Mouse (Mus musculus) CH12F3 (cell line): ENCODE measurements at regions not wholly inside any gene's neighbourhood (a gene's known extent, or its start where the extent isn't known, plus 50 kb on each side); places are given as distances from the start of the nearest gene placed in this dataset.

Source experiments
- in situ Hi-C: fragments of 300-500 bp; cut with MboI; formaldehyde crosslinking; loops from 2 replicates; pipeline ENCODE4 v1.14.3; 2020; ENCODE audit warnings: low sequenced_read_pairs

GRCm38 (mm10) chr11:19641153-19641552 lies 283.0 kb upstream of the Spred2 start:
- in situ Hi-C loops, result no loop called here

DNA sequence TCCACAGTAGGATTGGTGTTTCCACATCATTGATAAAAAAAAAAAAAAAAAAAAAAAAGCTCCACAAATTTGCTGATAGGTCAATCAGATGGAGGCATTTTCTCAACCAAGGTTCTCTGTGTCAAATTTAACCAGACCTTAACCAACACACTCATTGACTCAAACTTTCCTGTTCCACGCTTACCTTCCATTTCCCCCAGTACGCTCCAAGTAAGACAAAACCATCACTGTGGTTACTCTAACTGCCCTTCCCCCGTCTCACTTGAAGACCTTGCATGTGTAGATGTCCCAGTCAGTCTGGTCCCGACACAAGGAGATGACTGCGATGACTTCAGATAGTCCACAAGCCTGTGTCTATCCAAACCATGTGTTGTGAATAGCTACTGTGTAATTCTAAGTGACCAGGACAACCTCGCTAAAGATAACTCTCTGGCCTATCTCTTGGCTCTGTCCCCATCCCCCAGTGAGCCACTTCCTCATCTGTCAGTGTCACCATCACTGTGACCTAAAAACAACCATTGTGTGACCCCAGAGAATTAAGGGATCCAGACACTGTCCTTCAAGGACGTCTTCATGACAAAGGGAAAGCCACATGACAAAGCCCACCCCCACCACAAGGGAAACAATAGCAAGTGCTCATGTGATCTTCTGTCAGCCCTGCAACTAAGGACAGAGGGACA lies 279.9 kb upstream of the Spred2 start:
- in situ Hi-C loops, result no loop called here

GRCm38 (mm10) chr11:19645106-19645505 lies 279.1 kb upstream of the Spred2 start:
- in situ Hi-C loops, result no loop called here

GRCm38 (mm10) chr11:19651522-19651921 lies 272.7 kb upstream of the Spred2 start:
- in situ Hi-C loops, result no loop called here

DNA sequence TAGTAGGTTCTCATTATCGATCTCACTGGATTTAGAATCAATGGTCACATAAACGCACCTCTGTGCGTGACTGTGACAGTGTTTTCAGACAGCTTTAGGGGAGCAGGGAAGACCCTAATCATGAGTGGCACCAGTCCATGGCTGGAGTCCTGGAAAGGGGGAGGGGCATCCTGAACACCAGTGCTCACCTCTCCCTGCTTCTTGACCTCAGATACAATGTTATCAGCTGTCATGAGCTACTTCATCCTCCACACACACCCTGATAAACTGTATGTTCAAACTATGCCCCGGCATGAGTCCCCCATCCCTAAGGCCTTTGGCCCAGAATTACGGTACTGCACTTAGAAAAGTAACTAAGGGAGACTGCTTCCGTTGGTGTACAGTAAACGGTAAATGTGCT lies 272.2 kb upstream of the Spred2 start:
- in situ Hi-C loops, result no loop called here

- in situ Hi-C loops, result no loop called here
These were observed 264.7 kb upstream of the Spred2 start for GRCm38 (mm10) chr11:19659511-19659910.

GRCm38 (mm10) chr11:19666732-19667131 lies 257.4 kb upstream of the Spred2 start:
- in situ Hi-C loops, result no loop called here

GRCm38 (mm10) chr11:19670853-19671530 lies 253.2 kb upstream of the Spred2 start:
- in situ Hi-C loops, result no loop called here

DNA sequence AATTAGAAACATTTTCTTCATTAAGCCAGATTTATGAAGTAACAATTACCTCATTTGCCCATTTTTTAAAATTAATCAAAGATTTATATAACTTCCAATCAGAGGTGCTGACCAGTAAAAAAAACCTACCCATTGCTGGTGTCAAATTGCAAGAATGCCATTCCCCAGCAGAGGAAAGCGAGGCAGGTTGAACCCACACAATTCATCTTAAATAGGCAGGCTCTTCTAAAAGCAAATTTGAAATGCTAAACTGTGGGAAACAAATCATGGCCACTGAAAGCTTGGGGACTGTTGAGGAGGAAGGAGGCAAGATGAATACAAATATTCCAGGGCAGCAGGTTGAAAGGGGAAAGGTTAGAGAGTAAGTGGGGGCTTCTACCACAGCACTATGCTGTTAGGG lies 251.2 kb upstream of the Spred2 start:
- in situ Hi-C loops, result no loop called here

GRCm38 (mm10) chr11:19676514-19676913 lies 247.7 kb upstream of the Spred2 start:
- in situ Hi-C loops, result no loop called here

GRCm38 (mm10) chr11:19679041-19679440 lies 245.1 kb upstream of the Spred2 start:
- in situ Hi-C loops, result no loop called here

GRCm38 (mm10) chr11:19679669-19680068 lies 244.5 kb upstream of the Spred2 start:
- in situ Hi-C loops, result no loop called here

- in situ Hi-C loops, result no loop called here
These were observed 223.0 kb upstream of the Spred2 start for GRCm38 (mm10) chr11:19701198-19701597.

DNA sequence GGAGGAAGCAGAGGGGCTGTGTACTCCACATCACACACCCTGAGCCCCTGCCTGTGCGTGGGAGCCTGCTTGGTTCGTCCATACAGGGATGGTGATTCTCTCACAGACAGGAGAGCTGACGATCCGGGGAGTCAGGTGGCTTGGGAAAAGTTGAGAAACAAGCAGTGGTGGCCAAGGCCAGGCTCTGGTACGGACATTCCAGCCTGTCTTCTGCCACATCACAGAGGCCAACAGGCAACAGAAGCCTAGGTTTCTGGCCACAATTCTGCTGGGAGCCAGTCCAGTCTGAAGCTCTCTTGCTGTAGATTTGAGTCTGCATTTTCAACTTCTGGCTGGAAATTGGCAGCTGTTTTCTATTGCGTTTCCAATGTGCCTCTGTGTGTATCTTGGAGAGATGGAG lies 215.4 kb upstream of the Spred2 start:
- in situ Hi-C loops, result no loop called here

- in situ Hi-C loops, result no loop called here
These were observed 214.8 kb upstream of the Spred2 start for GRCm38 (mm10) chr11:19709337-19709736.

DNA sequence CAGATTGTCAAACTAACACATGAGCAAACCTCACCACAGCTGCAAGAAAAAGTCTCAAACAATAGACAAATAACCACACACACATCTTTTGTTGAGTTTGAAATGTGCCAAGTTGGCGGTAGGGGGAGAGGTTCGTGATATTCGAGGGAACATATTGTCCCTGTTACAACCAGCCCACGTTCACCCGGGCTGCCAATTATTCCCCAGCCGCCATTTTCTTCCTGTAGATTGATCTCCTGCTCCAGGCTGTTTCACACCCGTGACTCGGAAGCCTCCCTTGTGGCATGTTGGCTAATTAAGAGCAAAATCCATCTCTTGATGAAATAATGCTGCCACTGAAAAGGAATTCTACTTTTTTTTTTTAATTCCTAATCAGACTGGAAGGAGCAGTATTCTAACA lies 211.1 kb upstream of the Spred2 start:
- in situ Hi-C loops, result no loop called here

DNA sequence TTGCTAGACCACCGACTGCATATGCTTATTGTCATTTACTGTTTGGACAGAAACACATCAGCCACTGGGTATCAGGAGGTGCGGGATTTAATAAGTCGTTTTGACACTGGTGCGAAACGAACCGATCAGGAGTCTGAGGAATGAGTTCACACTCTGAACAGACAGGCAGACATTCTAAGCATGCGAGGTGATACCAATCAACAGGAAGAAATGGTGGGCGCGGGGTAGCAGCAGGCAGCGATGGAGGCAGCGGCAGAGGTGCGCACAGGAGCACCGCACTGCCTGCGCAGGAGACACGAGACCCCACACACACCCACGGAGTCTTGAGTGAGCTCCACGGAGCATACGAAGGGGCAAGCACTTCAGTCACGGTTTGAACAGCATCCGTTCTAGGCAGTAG lies 210.6 kb upstream of the Spred2 start:
- in situ Hi-C loops, result no loop called here

GRCm38 (mm10) chr11:19714211-19714610 lies 210.0 kb upstream of the Spred2 start:
- in situ Hi-C loops, result no loop called here

GRCm38 (mm10) chr11:19714888-19715595 lies 209.1 kb upstream of the Spred2 start:
- in situ Hi-C loops, result no loop called here

- in situ Hi-C loops, result no loop called here
These were observed 206.0 kb upstream of the Spred2 start for GRCm38 (mm10) chr11:19718165-19718564.

GRCm38 (mm10) chr11:19729031-19729430 lies 195.1 kb upstream of the Spred2 start:
- in situ Hi-C loops, result no loop called here

DNA sequence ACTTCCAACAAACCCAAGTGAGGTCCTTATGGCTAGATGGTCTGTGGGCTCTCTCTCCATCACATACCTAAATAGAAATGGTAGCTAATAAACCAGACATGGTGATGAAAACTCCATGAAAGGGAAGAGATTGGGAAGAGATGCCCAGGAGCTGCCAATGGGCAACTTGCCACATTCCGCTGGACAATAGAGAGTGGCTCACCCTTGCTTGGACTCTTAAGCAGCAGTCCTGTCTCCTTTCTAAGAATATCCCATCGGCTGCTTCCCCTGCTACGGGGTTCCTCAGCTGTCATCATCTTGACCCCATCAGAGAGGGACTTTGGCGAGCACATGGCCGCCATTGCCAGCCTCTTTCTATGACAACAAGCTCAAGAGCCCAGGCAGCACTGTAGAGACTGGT lies 193.4 kb upstream of the Spred2 start:
- in situ Hi-C loops, result no loop called here
